Mouse (Mus musculus): Measurements from ENCODE around the gene Faap100.

GRCm38 (mm10) chr11:120356319-120356840, 22.2 kb downstream of the Faap100 start:
- TF ChIP-seq EP300 (optimal IDR thresholded peaks at IDR 0.05) (no peak), CTCF (IDR thresholded peaks at IDR 0.05; ENCODE audit: low read depth) (peak; percentile 57)

All from stomach, postnatal 0 days (tissue).